Mouse (Mus musculus) embryonic facial prominence, embryonic 11.5 days (tissue): ENCODE data around the gene Ugt1a8. TPM values are rescaled to one million over a fixed set of nuclear protein-coding genes. Genes with fewer than 3 reads are reported as not detected.
A peak's percentile ranks its signal among the peaks of the same experiment; 100 is the strongest.

Source experiments
- ATAC-seq: fragments of 200-750 bp; cut with Nextera tagmentation; replicated peaks from 2 replicates; pipeline ENCODE4 v1.8.0; 2017; ENCODE audit warnings: low read depth; ENCODE audit not compliant: insufficient number of reproducible peaks, low FRiP score, low TSS enrichment
- DNase-seq: peaks from one replicate; pipeline ENCODE4 v3.0.0-alpha.2; 2015; ENCODE audit warnings: low spot score
- H3K27ac ChIP-seq: fragments of 300-500 bp; sonication (generic); replicated peaks from 2 replicates; pipeline ENCODE4 v1.5.1; 2014; ENCODE audit warnings: mild to moderate bottlenecking, low read depth, low read length, control low read depth
- H3K27me3 ChIP-seq: fragments of 300-500 bp; sonication (generic); 2 replicates; pipeline ENCODE4 v1.6.1; 2014; ENCODE audit warnings: mild to moderate bottlenecking, low read length, moderate library complexity, mixed read lengths; ENCODE audit not compliant: control insufficient read depth, insufficient read depth
- H3K36me3 ChIP-seq: fragments of 300-500 bp; sonication (generic); replicated peaks from 2 replicates; pipeline ENCODE4 v1.6.1; 2014; ENCODE audit warnings: low read depth, mild to moderate bottlenecking, low read length, moderate library complexity, mixed read lengths; ENCODE audit not compliant: control insufficient read depth, insufficient read depth
- H3K4me1 ChIP-seq: fragments of 300-500 bp; sonication (generic); 2 replicates; pipeline ENCODE4 v1.6.1; 2014; ENCODE audit warnings: low read length, mixed read lengths; ENCODE audit not compliant: control insufficient read depth, insufficient read depth
- H3K4me2 ChIP-seq: fragments of 300-500 bp; sonication (generic); 2 replicates; pipeline ENCODE4 v1.6.1; 2014; ENCODE audit warnings: low read depth, mild to moderate bottlenecking, control low read depth, low read length, moderate library complexity
- H3K4me3 ChIP-seq: fragments of 300-500 bp; sonication (generic); 2 replicates; pipeline ENCODE4 v1.5.1; 2014; ENCODE audit warnings: low read depth, low read length, control low read depth
- H3K9ac ChIP-seq: fragments of 300-500 bp; sonication (generic); replicated peaks from 2 replicates; pipeline ENCODE4 v1.6.1; 2014; ENCODE audit warnings: mild to moderate bottlenecking, control low read depth, low read length
- H3K9me3 ChIP-seq: fragments of 300-500 bp; sonication (generic); replicated peaks from 2 replicates; pipeline ENCODE4 v1.6.1; 2016; ENCODE audit warnings: mild to moderate bottlenecking, low read length, inconsistent platforms, mixed read lengths; ENCODE audit not compliant: control insufficient read depth
- WGBS: fragments of 180-500 bp; shearing (Covaris S2); extraction: QIAGEN DNeasy Blood & Tissue Kit; methylation state at CpG from one replicate; pipeline ENCODE4 v1.1.7; 2014; 5-methylcytosine and 5-hydroxymethylcytosine counted together
- polyA plus RNA-seq: library from polyadenylated mRNA; unstranded; fragments of >200 nt; fragmentation: Nextera tagmentation; extraction: Ambion mirVana; gene quantifications from 2 replicates; pipeline ENCODE4 v1.2.1, GENCODE M21; 2014

Gene Ugt1a8
- polyA plus RNA-seq, 1 experiment from 2014 or later = not detected

GRCm38 (mm10) chr1:88200456-88200855 is 112.8 kb downstream of the Ugt1a8 start, which contains the start of gene Ugt1a2:
Gene Ugt1a2 (plus strand): TSS chr1:88200601.
- WGBS = 86% methylated on average over 7 of the region's 7 CpGs
- Histone ChIP-seq H3K9me3 (no peaks in the 10 kb centered on the region; the same call in 1 of the 2 replicates), H3K27me3 (no peaks in the 10 kb centered on the region), H3K4me3 (no peak within 1 kb of the TSS), H3K4me1 (no peaks in the 10 kb centered on the region), H3K36me3 (no peaks in the 10 kb centered on the region), H3K9ac (no peak within 1 kb of the TSS), H3K27ac (no peak within 1 kb of the TSS), H3K4me2 (no peak within 1 kb of the TSS)
- ATAC-seq (no peak), DNase-seq (no peak)

- WGBS = 5% methylated on average over 62 of the region's 62 CpGs
- Histone ChIP-seq H3K27ac (no peak within 1 kb of the TSS), H3K4me2 (peak within 1 kb of the TSS; percentile 71), H3K4me1 (no peaks in the 10 kb centered on the region), H3K9me3 (no peaks in the 10 kb centered on the region; the same call in 1 of the 2 replicates), H3K4me3 (peak within 1 kb of the TSS; percentile 42), H3K36me3 (no peaks in the 10 kb centered on the region), H3K27me3 (no peaks in the 10 kb centered on the region), H3K9ac (peak within 1 kb of the TSS; percentile 78)
- peak; percentile 99 for ATAC-seq
- peak; percentile 90 for DNase-seq
These were observed 117.8 kb downstream of the Ugt1a8 start, which contains the start of gene Dnajb3 for GRCm38 (mm10) chr1:88205294-88205922. Gene Dnajb3 (minus strand): TSS chr1:88205782.

- DNase-seq = no peak
- no peak for ATAC-seq
- no peaks in the 10 kb centered on the region for H3K36me3 ChIP-seq
- WGBS = 73% methylated on average over 2 of the region's 2 CpGs
- no peak overlapping the region for H3K27ac ChIP-seq
- no peak overlapping the region for H3K9ac ChIP-seq
- no peaks in the 10 kb centered on the region for H3K4me1 ChIP-seq
- peaks cover 7% of the 10 kb centered on the region for H3K9me3 ChIP-seq
- no peaks in the 10 kb centered on the region for H3K27me3 ChIP-seq
- H3K4me3 ChIP-seq = no peak overlapping the region
- H3K4me2 ChIP-seq = no peak overlapping the region
These were observed 119.3 kb downstream of the Ugt1a8 start for GRCm38 (mm10) chr1:88206843-88207479.

- ATAC-seq (no peak), DNase-seq (peak; percentile 5)
- Histone ChIP-seq H3K36me3 (no peaks in the 10 kb centered on the region), H3K4me3 (no peak within 1 kb of the TSS), H3K4me2 (no peak within 1 kb of the TSS), H3K27me3 (no peaks in the 10 kb centered on the region), H3K9ac (no peak within 1 kb of the TSS), H3K27ac (no peak within 1 kb of the TSS), H3K4me1 (no peaks in the 10 kb centered on the region), H3K9me3 (peaks cover 43% of the 10 kb centered on the region)
- 72% methylated on average over 8 of the region's 8 CpGs for WGBS
These were observed 124.2 kb downstream of the Ugt1a8 start, which contains the start of gene Ugt1a1 for GRCm38 (mm10) chr1:88211812-88212211. Gene Ugt1a1 (plus strand): TSS chr1:88211959.

DNA sequence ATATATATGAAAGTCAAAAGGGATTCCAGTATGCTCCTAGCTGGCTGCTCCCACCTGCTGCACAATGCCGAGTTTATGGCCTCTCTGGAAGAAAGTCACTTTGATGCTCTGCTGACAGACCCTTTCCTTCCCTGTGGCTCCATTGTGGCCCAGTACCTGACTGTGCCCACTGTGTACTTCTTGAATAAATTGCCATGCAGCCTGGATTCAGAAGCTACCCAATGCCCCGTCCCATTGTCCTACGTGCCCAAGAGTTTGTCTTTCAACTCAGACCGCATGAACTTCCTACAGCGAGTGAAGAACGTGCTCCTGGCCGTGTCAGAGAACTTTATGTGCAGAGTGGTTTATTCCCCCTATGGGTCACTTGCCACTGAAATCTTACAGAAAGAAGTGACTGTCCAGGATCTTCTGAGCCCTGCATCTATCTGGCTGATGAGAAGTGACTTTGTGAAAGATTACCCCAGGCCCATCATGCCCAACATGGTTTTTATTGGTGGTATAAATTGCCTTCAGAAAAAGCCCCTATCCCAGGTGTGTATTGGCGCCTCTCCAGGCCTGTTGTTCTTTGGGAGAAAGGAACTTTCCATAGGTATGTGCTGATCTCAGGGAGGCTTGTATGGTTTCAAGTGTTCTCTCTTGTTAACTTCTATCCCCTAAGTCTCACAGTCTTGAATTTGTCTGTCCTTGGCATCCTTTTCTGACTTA is 124.9 kb downstream of the Ugt1a8 start:
- DNase-seq (peak; percentile 1), ATAC-seq (no peak)
- Histone ChIP-seq H3K4me1 (no peaks in the 10 kb centered on the region), H3K9ac (no peak overlapping the region), H3K4me3 (no peak overlapping the region), H3K27ac (no peak overlapping the region), H3K36me3 (no peaks in the 10 kb centered on the region), H3K9me3 (peaks cover 50% of the 10 kb centered on the region), H3K4me2 (no peak overlapping the region), H3K27me3 (no peaks in the 10 kb centered on the region)
- WGBS = 61% methylated on average over 8 of the region's 8 CpGs

DNA sequence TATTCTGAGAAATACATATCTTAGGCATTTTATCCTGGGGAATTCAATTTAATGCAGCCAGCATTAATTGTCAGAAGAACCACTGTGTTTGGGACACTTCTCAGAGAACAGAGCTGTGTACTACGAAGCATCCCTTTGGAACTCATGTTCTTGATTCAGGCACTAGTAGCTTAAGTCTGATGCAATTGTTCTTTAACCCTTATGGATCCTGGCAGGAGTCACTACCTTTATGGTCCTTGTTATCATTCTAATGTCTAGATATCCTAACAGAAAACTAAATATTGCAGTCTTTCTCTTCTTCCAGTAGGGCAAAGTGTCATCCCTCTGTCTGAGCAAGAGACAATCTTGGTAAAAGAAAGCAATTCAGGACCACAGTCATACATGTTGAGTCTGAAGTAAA is 125.4 kb downstream of the Ugt1a8 start:
- Histone ChIP-seq H3K27me3 (no peaks in the 10 kb centered on the region), H3K4me2 (no peak overlapping the region), H3K27ac (no peak overlapping the region), H3K9me3 (peaks cover 52% of the 10 kb centered on the region), H3K4me3 (no peak overlapping the region), H3K36me3 (no peaks in the 10 kb centered on the region), H3K9ac (no peak overlapping the region), H3K4me1 (no peaks in the 10 kb centered on the region)
- 84% methylated on average over 1 of the region's 1 CpGs for WGBS
- no peak for ATAC-seq
- DNase-seq = no peak

DNA sequence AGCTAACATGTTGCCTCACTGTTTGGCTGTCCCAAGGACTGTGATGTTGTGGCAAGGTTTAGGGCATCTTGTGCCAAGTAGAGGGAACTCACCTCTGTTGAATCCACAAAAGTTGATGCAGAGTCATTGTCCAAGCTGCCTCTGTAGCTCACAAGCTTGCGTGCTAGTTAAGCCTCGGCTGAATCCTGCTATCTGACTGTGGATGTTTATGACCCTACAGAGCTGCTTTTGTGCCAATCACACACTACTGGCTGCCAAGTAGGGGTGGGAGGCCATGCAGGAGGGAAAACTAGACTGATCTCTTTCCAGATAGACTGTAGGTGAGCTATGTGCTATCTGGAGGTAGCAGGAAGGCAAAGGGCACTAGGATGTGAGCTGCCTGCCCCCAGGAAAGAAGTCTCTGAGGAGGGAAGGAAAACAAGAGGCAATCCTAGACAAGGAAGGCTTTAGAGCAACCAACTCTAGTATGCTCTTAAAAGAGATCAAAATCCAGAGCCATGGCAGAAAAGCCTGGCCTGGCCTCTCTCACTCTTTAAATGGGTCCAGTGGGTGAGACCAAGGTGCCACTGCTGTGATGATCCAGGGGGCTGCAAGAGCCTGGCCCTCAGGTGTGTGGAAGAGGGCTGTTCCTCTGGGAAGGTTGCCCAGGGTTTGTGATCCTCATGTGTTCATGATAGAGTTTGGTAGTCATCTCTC is 126.3 kb downstream of the Ugt1a8 start:
- Histone ChIP-seq H3K27ac (no peak overlapping the region), H3K36me3 (no peaks in the 10 kb centered on the region), H3K9ac (no peak overlapping the region), H3K4me3 (no peak overlapping the region), H3K4me1 (no peaks in the 10 kb centered on the region), H3K9me3 (peaks cover 52% of the 10 kb centered on the region), H3K4me2 (no peak overlapping the region), H3K27me3 (no peaks in the 10 kb centered on the region)
- DNase-seq (peak; percentile 11), ATAC-seq (peak; percentile 16)
- 79% methylated on average over 2 of the region's 2 CpGs for WGBS
